Mouse (Mus musculus) limb, embryonic 10.5 days (tissue): ENCODE results near the gene Vps52. TPM values are rescaled to one million over a fixed set of nuclear protein-coding genes. Genes with fewer than 3 reads are reported as not detected.

ENCODE experiments used
- DNase-seq: peaks from one replicate; pipeline ENCODE4 v3.0.0-alpha.2; 2017; ENCODE audit warnings: low spot score
- H3K27ac ChIP-seq: fragments of 300-500 bp; sonication (generic); 2 replicates; pipeline ENCODE4 v1.5.1; 2016; ENCODE audit warnings: mild to moderate bottlenecking
- H3K27me3 ChIP-seq: fragments of 300-500 bp; sonication (generic); 2 replicates; pipeline ENCODE4 v1.6.1; 2016; ENCODE audit warnings: low read depth, mild to moderate bottlenecking; ENCODE audit not compliant: poor library complexity, severe bottlenecking
- H3K36me3 ChIP-seq: fragments of 300-500 bp; sonication (generic); 2 replicates; pipeline ENCODE4 v1.6.1; 2016; ENCODE audit warnings: mild to moderate bottlenecking, moderate library complexity
- H3K4me1 ChIP-seq: fragments of 300-500 bp; sonication (generic); 2 replicates; pipeline ENCODE4 v1.6.1; 2016
- H3K4me3 ChIP-seq: fragments of 300-500 bp; sonication (generic); 2 replicates; pipeline ENCODE4 v1.5.1; 2016; ENCODE audit warnings: mild to moderate bottlenecking, moderate library complexity
- H3K9me3 ChIP-seq: fragments of 300-500 bp; sonication (generic); replicated peaks from 2 replicates; pipeline ENCODE4 v1.6.1; 2016; ENCODE audit warnings: mild to moderate bottlenecking
- WGBS: fragments of 180-500 bp; shearing (Covaris S2); methylation state at CpG from one replicate; pipeline ENCODE4 v1.1.7; 2016; 5-methylcytosine and 5-hydroxymethylcytosine counted together
- polyA plus RNA-seq: library from polyadenylated mRNA; unstranded; fragments of >200 nt; fragmentation: Nextera tagmentation; extraction: Ambion mirVana; gene quantifications from 2 replicates; pipeline ENCODE4 v1.2.1, GENCODE M21; 2016

The Vps52 gene
- polyA plus RNA-seq, 1 experiment from 2014 or later, result 49.8 TPM

DNA sequence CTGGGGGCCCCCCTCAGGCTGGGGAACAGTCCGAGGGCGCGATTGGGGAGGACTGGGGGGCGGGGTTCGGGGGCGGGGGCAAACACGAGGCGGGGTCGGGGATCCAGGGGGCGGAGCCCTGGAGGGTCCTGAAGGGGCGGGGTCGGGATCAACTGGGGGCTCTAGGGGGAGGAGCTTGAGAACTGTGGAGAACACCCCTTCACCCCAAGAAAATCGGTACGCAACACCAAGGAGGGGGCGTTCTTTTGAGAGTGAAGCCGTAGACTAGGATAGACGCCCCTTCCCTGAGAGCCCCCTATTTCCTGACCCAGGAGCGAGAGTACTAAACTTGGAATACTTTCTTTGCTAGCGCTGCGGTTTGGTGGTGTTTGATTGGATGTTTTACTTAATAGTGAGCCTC is 39.3 kb upstream of the Vps52 start:
- no peak for DNase-seq
- H3K27ac ChIP-seq, result peak overlapping the region; percentile 94
- H3K4me1 ChIP-seq, result peaks cover 49% of the 10 kb centered on the region
- peak overlapping the region; percentile 72 for H3K4me3 ChIP-seq
- H3K27me3 ChIP-seq, result peaks cover 7% of the 10 kb centered on the region; the same call in 1 of the 2 replicates
- WGBS, result 3% methylated on average over 15 of the region's 20 CpGs
- H3K36me3 ChIP-seq, result peaks cover 59% of the 10 kb centered on the region
- H3K9me3 ChIP-seq, result no peaks in the 10 kb centered on the region

DNA sequence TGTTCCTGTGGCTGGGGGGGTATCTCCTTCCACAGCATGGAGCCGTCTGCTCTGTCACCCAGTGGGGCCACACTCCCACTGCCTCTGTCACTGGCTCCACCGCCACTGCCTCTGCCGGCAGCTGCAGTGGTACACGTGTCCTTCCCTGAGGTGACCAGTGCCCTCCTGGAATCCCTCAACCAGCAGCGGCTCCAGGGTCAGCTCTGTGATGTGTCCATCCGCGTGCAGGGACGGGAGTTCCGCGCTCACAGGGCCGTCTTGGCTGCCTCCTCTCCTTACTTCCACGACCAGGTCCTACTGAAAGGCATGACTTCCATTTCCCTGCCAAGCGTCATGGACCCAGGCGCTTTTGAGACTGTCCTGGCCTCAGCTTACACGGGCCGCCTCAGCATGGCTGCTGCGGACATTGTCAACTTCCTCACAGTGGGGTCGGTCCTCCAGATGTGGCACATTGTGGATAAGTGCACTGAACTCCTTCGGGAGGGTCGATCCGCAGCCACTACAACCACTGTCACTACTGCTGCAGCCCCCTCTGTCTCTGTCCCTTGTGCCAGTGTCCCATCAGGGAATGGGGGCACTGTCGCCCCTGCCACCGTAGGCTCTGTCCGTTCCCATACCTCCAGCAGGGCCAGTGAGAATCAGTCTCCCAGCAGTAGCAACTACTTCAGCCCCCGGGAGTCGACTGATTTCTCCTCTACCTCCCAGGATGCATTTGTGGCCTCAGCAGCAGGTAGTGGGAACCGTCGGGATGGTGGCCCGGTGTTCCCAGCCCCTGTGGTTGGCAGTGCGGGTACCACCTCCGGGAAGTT is 38.6 kb upstream of the Vps52 start:
- H3K9me3 ChIP-seq, result no peaks in the 10 kb centered on the region
- 82% methylated on average over 31 of the region's 31 CpGs for WGBS
- H3K36me3 ChIP-seq, result peaks cover 51% of the 10 kb centered on the region
- no peak overlapping the region for H3K27ac ChIP-seq
- peaks cover 47% of the 10 kb centered on the region for H3K4me1 ChIP-seq
- no peak for DNase-seq
- H3K4me3 ChIP-seq, result peak overlapping the region; percentile 72
- peaks cover 7% of the 10 kb centered on the region; the same call in 1 of the 2 replicates for H3K27me3 ChIP-seq

DNA sequence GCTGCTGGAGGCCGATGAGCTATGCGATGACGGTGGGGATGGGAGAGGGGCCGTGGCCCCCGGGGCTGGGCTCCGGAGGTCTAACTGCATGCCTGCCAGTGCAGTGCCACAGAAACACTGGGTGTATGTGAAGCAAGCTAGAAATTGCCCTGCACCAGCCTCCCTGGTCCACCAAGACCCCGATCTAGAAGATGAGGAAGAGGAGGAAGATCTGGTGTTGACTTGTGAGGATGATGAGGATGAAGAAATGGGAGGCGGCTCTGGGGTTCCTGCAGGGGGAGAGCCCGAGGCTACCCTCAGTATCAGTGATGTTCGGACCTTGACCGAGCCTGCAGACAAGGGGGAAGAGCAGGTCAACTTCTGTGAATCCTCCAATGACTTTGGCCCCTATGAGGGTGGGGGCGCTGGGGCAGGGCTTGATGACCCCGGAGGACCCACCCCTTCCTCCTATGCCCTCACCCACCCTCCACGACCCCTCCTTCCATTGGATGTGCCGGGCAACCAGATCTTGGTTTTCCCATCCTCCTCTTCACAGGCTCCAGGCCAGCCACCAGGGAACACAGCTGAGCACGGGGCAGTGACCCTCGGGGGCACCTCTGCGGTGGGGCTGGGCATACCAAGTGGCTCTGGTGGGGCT is 37.8 kb upstream of the Vps52 start:
- Histone ChIP-seq H3K9me3 (no peaks in the 10 kb centered on the region), H3K27ac (no peak overlapping the region), H3K27me3 (peaks cover 7% of the 10 kb centered on the region; the same call in 1 of the 2 replicates), H3K4me3 (peak overlapping the region; percentile 72), H3K4me1 (peaks cover 47% of the 10 kb centered on the region), H3K36me3 (peaks cover 44% of the 10 kb centered on the region)
- WGBS, result 82% methylated on average over 18 of the region's 18 CpGs
- DNase-seq, result no peak

DNA sequence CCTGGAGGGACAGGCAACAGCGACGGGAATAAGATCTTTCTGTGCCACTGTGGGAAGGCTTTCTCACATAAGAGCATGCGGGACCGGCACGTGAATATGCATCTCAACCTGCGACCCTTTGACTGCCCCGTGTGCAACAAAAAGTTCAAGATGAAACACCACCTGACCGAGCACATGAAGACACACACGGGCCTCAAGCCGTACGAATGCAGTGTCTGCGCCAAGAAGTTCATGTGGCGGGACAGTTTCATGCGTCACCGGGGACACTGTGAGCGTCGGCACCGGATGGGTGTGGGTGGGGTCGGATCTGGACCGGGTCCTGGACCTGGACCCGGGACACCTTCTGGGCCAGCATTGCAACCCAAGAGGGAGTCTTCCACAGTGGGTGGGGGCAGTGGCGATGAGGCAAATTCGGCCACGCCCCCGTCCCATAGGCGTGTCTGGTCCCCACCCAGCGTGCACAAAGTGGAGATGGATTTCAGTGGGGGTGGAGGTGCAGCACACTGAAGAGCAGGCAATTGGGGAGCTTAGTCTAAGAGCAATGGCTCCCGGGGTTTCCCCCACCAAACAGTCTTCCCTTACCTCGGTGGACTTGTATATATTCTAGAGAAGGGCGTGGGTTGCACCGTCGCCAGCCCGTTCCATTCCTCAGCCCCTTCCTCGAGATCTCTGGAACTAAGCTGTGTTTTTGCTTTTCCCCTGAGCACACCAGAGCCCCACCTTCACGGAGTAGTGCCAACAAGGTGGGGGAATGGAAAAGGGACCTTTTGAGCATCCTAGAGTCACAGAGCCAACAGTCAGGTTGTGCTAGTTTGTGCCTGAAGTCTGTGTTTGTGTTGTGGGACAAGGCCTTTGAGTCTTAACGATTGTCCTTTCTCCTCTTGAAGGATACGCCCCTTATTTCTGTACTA is 37.1 kb upstream of the Vps52 start:
- Histone ChIP-seq H3K4me3 (peak overlapping the region; percentile 73), H3K4me1 (peaks cover 47% of the 10 kb centered on the region), H3K36me3 (peaks cover 36% of the 10 kb centered on the region), H3K27me3 (peaks cover 7% of the 10 kb centered on the region; the same call in 1 of the 2 replicates), H3K9me3 (no peaks in the 10 kb centered on the region), H3K27ac (no peak overlapping the region)
- 56% methylated on average over 37 of the region's 37 CpGs for WGBS
- no peak for DNase-seq

DNA sequence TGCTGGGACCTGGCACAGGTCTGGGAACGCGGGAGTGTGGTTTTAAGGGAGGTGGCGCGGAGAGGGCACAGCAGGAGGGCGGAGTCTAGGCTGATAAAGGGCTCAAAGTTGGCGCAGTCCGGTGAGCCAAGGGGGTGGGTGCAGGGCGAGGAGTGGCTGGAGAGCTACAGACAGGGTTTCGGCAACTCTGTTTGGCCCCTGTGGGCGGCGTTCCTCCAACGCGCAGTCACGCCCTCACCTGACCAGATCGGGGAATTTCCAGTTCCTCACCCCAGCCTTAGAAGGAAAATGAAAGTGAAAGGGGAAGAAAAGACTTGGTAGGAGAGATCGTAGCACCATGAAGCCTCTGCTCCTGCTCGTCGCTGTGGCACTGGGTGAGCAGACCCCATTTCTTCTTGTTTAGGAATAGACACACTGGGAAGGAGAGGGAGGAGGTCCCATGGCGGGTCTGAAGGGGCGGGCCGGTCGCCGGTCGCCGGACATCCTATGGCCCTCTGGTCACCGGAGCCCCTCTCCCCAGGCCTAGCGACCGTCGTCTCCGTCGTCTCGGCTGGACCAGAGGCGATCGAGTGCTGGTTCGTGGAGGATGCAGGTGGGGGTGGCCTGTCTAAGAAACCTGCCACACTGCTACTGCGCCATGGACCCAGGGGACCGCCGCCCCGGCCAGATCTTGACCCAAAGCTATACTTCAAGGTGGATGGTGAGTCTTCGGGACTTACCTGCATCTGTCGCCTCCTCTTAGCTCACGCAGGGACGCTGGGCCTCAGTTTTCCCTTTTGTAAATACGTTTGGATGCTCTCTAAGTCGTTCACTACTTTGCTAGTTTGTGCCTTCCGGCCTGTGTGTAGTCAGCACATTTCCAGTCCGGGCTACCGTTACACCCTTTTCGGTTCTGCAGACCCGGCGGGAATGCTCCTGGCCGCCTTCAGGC is 36.0 kb upstream of the Vps52 start:
- H3K4me1 ChIP-seq, result peaks cover 46% of the 10 kb centered on the region
- under 1% methylated on average over 52 of the region's 52 CpGs for WGBS
- peak; percentile 62 for DNase-seq

DNA sequence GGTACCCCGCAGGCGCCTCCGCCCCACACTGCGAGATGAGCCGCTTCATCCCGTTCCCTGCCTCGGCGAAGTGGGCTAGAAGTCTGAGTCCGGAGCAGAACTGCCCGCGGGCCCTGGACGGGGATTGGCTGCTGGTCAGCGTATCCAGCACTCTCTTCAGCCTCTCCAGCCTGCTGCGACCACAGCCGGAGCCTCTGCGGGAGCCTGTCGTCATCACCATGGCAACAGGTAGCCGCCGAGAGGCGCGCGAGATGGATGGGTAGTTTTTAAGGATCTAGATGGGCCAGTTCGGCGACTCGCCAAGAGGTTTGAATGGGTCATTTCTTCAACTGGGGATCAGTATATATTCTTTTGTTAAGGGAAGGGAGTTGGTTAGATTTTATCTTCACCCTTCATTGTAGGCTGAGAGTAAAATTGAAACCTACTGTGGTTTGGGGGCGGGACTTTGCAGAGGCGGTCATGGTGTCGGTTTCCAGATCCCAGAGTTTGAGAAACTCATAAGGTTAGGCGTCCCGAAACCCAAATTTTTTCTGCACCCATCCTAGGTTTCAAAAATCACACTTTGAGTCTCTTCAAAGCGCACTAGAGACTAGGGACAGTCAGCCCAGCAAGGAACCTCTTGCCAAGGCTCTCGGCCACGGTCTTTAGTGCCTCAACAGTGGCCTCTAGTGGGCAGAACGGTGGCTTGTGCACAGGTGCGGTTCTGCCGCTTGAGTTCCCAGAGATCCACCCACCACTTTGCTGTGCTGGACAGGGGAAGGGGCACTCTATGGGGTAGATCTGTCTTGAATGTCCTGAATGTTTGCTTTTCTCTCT is 35.1 kb upstream of the Vps52 start:
- H3K27ac ChIP-seq, result peak overlapping the region; percentile 79
- peak; percentile 88 for DNase-seq

More for the DNA sequence above, 36.0 kb upstream of the Vps52 start:
- Histone ChIP-seq H3K9me3 (no peaks in the 10 kb centered on the region), H3K27ac (peak overlapping the region; percentile 79), H3K36me3 (peaks cover 26% of the 10 kb centered on the region), H3K4me3 (peak overlapping the region; percentile 73), H3K27me3 (peaks cover 7% of the 10 kb centered on the region; the same call in 1 of the 2 replicates)

DNA sequence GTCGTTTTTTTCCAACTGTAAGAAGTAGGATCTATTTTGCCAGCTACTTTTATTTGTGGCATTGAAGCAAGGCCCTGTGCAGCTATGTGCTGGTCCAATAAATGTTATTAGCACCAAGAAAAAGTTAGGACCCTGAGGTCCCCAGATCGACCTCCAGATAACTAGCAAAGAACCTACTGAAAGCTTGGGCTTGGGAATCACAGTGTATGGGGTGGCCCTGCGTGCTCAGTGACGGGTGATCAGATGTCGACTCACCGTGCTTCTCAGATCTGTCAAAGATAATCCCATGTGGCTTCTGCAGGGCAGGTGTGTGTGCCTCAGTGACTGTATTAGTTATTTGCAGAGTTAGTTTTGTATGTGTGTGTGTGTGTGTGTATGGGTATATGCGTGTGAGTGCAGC is 34.3 kb upstream of the Vps52 start:
- H3K36me3 ChIP-seq, result peaks cover 26% of the 10 kb centered on the region
- H3K27me3 ChIP-seq, result peaks cover 7% of the 10 kb centered on the region; the same call in 1 of the 2 replicates
- H3K9me3 ChIP-seq, result no peaks in the 10 kb centered on the region
- DNase-seq, result no peak
- H3K27ac ChIP-seq, result no peak overlapping the region
- H3K4me1 ChIP-seq, result peaks cover 39% of the 10 kb centered on the region
- WGBS, result 87% methylated on average over 7 of the region's 7 CpGs
- H3K4me3 ChIP-seq, result no peak overlapping the region

More for the DNA sequence above, 35.1 kb upstream of the Vps52 start:
- WGBS, result under 1% methylated on average over 36 of the region's 36 CpGs
- no peaks in the 10 kb centered on the region for H3K9me3 ChIP-seq
- peaks cover 39% of the 10 kb centered on the region for H3K4me1 ChIP-seq
- H3K36me3 ChIP-seq, result peaks cover 19% of the 10 kb centered on the region
- H3K27me3 ChIP-seq, result peaks cover 7% of the 10 kb centered on the region; the same call in 1 of the 2 replicates
- H3K4me3 ChIP-seq, result peak overlapping the region; percentile 73

DNA sequence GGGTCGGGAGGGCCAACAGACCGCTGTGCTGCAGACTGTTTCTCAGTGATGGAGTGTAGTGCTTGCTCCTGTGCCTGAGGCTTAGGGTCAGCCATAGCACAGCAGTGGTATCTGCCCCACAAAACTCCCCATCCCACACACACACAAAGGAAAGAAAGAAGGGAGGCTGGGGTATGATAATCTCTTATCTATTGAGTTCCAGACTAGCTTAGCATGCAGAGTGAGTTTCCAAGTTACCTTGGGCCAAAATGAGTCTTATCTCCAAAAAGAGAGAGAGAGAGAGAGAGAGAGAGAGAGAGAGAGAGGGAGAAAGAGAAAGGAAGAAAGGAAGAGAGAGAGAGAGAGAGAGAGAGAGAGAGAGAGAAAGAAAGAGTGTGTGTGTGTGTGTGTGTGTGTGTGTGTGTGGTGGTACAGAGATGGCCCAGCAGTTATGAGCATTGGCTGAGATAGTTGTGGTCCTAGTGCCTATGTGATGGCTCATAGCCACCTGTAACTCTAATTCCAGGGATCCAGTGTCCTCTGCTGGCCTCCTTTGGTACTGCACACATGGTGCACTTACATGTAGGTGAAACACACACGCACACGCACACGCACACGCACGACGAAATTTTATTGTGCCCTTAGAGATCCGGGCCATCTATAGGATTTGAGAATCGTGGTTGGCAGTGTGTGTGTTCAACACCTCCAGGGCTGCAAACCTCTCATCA is 30.9 kb upstream of the Vps52 start:
- H3K4me1 ChIP-seq, result peaks cover 27% of the 10 kb centered on the region
- 83% methylated on average over 10 of the region's 10 CpGs for WGBS
- no peak for DNase-seq
- H3K4me3 ChIP-seq, result no peak overlapping the region
- peaks cover 15% of the 10 kb centered on the region for H3K36me3 ChIP-seq
- no peak overlapping the region for H3K27ac ChIP-seq
- H3K9me3 ChIP-seq, result no peaks in the 10 kb centered on the region
- no peaks in the 10 kb centered on the region for H3K27me3 ChIP-seq

DNA sequence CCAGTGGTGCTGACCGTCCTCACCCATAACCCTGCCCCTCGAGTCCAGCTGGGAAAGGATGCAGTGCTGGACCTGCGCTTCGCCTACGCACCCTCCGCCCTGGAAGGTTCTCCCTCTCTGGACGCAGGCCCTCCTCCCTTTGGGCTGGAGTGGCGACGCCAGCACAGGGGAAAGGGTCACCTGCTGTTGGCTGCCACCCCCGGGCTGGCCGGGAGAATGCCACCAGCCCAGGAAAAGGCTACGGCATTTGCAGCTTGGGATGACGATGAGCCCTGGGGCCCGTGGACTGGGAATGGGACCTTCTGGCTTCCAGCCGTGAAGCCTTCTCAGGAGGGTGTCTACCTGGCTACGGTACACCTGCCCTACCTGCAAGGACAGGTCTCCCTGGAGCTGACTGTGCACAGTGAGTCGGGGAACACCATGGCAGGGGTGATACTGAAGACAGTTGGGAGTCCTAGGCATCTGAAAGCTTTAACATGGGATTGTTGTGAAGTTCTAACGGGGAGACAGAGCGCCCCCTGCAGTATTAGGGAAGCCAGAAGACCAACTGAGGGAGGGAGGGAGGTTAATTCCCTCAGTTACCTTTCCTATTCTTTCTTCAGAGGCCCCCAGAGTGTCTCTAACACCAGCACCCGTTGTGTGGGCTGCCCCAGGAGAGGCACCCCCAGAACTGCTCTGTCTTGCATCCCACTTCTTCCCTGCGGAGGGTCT is 30.1 kb upstream of the Vps52 start:
- no peak for DNase-seq
- 81% methylated on average over 21 of the region's 21 CpGs for WGBS
- no peaks in the 10 kb centered on the region for H3K9me3 ChIP-seq
- H3K4me1 ChIP-seq, result peaks cover 27% of the 10 kb centered on the region
- H3K36me3 ChIP-seq, result peaks cover 15% of the 10 kb centered on the region
- no peak overlapping the region for H3K4me3 ChIP-seq
- no peaks in the 10 kb centered on the region for H3K27me3 ChIP-seq
- H3K27ac ChIP-seq, result no peak overlapping the region

DNA sequence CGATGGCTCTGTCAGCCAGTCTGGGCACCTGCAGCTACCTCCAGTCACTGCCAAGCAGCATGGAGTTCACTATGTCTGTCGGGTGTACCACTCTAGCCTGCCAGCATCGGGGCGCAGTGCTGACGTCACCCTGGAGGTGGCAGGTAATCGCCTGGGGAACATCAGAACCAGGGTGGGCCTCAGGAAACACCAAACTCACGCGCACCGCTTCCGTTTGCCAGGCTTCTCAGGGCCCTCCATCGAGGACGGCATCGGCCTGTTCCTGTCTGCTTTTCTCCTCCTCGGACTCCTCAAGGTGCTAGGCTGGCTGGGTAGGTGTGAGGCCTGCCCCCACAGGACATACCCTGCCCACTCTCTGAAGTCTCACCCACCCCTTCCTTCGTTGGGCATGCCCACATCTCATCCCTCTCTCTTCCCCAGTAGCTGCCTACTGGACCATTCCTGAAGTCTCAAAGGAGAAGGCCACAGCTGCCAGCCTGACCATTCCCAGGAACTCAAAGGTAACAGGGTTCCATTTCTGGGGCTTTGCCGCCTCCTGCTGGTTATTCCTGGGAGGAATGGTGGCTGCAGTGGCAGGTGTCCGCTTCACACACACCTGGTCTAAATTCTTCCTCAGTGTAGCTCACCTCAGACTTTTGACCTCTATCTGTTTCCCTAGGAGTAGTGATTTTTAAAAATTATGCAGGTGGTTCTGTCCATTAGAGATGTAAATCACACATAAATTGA is 29.2 kb upstream of the Vps52 start:
- Histone ChIP-seq H3K27ac (no peak overlapping the region), H3K36me3 (peaks cover 15% of the 10 kb centered on the region), H3K4me3 (no peak overlapping the region), H3K4me1 (peaks cover 31% of the 10 kb centered on the region), H3K9me3 (no peaks in the 10 kb centered on the region), H3K27me3 (peaks cover 3% of the 10 kb centered on the region; the same call in 1 of the 2 replicates)
- DNase-seq, result no peak
- WGBS, result 76% methylated on average over 17 of the region's 17 CpGs
